7 mouse cellular contexts compared by ENCODE assay signal in the genomic region with DNA sequence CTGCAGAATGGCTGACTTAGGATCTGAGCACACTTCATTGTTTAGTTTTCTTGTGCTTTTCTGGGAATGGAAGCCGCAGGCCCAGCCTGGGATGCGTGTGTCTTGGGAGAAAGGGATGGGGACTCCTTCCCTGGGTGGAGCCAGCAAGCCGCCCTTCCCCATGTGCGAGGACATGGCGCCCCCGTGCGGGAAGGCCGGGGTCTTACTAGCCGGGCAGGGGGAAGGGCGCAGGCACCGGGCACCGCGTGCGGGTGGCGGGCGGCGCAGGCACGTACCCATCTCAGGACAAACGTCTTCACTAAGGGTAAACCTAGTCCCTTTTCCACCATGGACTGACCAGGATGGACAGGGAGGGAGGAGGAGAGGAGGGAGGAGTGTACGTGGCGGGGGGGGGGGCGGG. TPM values are rescaled to one million over a fixed set of nuclear protein-coding genes. Genes with fewer than 3 reads are reported as not detected.
DNase-seq lines count a peak whose midpoint lies in the region; ATAC-seq and TF ChIP-seq lines count a peak whose summit lies in the region.

No protein-coding gene starts in this region.

- TF ChIP-seq POLR2A in testis, adult 2 months (IDR thresholded peaks at IDR 0.05; ENCODE audit: control insufficient read depth, low read depth, low read length), result no peak

- peak; percentile 84 for DNase-seq in A20 (ENCODE audit: low read depth, low spot score)
- DNase-seq in CD4-positive helper T cell, adult 2 months (ENCODE audit: low read depth, low spot score), result peak; percentile 63
- peak; percentile 18 for DNase-seq in embryo, embryonic 10.5 days (ENCODE audit: low spot score)
- DNase-seq in lung, adult 18-20 months, result peak; percentile 53 to 60
- no peak for DNase-seq in Muller cell, postnatal 12 days (ENCODE audit: inconsistent ontology term)

- peak overlapping the region; percentile 55 for H3K4me2 ChIP-seq in intestine, embryonic 15.5 days (replicated peaks)

- no peaks in the 10 kb centered on the region for H3K36me3 ChIP-seq in intestine, embryonic 15.5 days
- H3K36me3 ChIP-seq in testis, adult 2 months (ENCODE audit: control insufficient read depth, insufficient read depth, low read length), result no peaks in the 10 kb centered on the region

- 10% methylated on average over 18 of the region's 22 CpGs for WGBS in intestine, embryonic 15.5 days

- H3K9ac ChIP-seq in intestine, embryonic 15.5 days, result no peak overlapping the region

- no peak for ATAC-seq in intestine, embryonic 15.5 days

- peak; percentile 37; the same call in 1 of the 2 replicates for TF ChIP-seq CTCF in testis, adult 2 months (IDR thresholded peaks at IDR 0.05; ENCODE audit: control insufficient read depth, insufficient read depth, insufficient replicate concordance, low read depth, low read length)

- H3K9me3 ChIP-seq in intestine, embryonic 15.5 days, result no peaks in the 10 kb centered on the region

- H3K4me1 ChIP-seq in intestine, embryonic 15.5 days (replicated peaks), result peaks cover 36% of the 10 kb centered on the region
- peaks cover 35% of the 10 kb centered on the region for H3K4me1 ChIP-seq in testis, adult 2 months (ENCODE audit: control insufficient read depth, insufficient read depth, low read length)

- peaks cover 8% of the 10 kb centered on the region for H3K27me3 ChIP-seq in intestine, embryonic 15.5 days (replicated peaks)
- no peaks in the 10 kb centered on the region for H3K27me3 ChIP-seq in testis, adult 2 months (ENCODE audit: control insufficient read depth, insufficient read depth, low read length)

- no peak overlapping the region for H3K4me3 ChIP-seq in intestine, embryonic 15.5 days (replicated peaks)
- no peak overlapping the region for H3K4me3 ChIP-seq in testis, adult 2 months (ENCODE audit: control insufficient read depth, low read depth, low read length)

- H3K27ac ChIP-seq in intestine, embryonic 15.5 days, result no peak overlapping the region
- no peak overlapping the region for H3K27ac ChIP-seq in testis, adult 2 months (ENCODE audit: control insufficient read depth, insufficient read depth, low read depth, low read length)

RNA-seq across cellular contexts. Expression of gene Colgalt1, which starts 22.4 kb away (rescaled TPM):
- 70.8 and 73.5 TPM in 2 replicates for polyA plus RNA-seq in intestine, embryonic 15.5 days (2015; fragmentation: Nextera tagmentation; extraction: Ambion mirVana)
- polyA plus RNA-seq in testis, adult 2 months (2012; rRNA removed), result 31.0 and 37.4 TPM in 2 replicates

RNA-seq across cellular contexts. Expression of gene Fam129c, which starts 35.7 kb away (rescaled TPM):
- polyA plus RNA-seq in intestine, embryonic 15.5 days (2015; fragmentation: Nextera tagmentation; extraction: Ambion mirVana), result 2.9 and 3.6 TPM in 2 replicates
- 2.2 and 3.9 TPM in 2 replicates for polyA plus RNA-seq in testis, adult 2 months (2012; rRNA removed)

RNA-seq across cellular contexts. Expression of gene Unc13a, which starts 38.4 kb away (rescaled TPM):
- polyA plus RNA-seq in intestine, embryonic 15.5 days (2015; fragmentation: Nextera tagmentation; extraction: Ambion mirVana), result 1.3 and 1.5 TPM in 2 replicates
- 0.28 and 0.33 TPM in 2 replicates for polyA plus RNA-seq in testis, adult 2 months (2012; rRNA removed)

RNA-seq across cellular contexts. Expression of gene Pgls, which starts 41.2 kb away (rescaled TPM):
- polyA plus RNA-seq in intestine, embryonic 15.5 days (2015; fragmentation: Nextera tagmentation; extraction: Ambion mirVana), result 241 and 243 TPM in 2 replicates
- 88.4 and 93.6 TPM in 2 replicates for polyA plus RNA-seq in testis, adult 2 months (2012; rRNA removed)

RNA-seq across cellular contexts. Expression of gene Jak3, which starts 42.9 kb away (rescaled TPM):
- polyA plus RNA-seq in intestine, embryonic 15.5 days (2015; fragmentation: Nextera tagmentation; extraction: Ambion mirVana), result 9.0 and 9.2 TPM in 2 replicates
- 6.6 and 8.4 TPM in 2 replicates for polyA plus RNA-seq in testis, adult 2 months (2012; rRNA removed)
